Mouse (Mus musculus) megakaryocyte progenitor cell, adult 5-6 weeks (primary cell): ENCODE measurements around the gene Clip2. TPM values are rescaled to one million over a fixed set of nuclear protein-coding genes. Genes with fewer than 3 reads are reported as not detected.

Source experiments
- ATAC-seq: replicated peaks from 2 replicates; pipeline ENCODE4 v1.8.0; 2016; ENCODE audit warnings: mild to moderate bottlenecking, moderate TSS enrichment, inconsistent platforms; ENCODE audit not compliant: poor library complexity
- total RNA-seq, 2 experiments: library from RNA; stranded (forward) in 1 of 2; stranded (reverse) in 1 of 2; fragments of 157-497, 149-512 nt in 1 of 2; fragments of 200-1000 nt in 1 of 2; gene quantifications; 2 replicates each; pipeline versions ENCODE4 v1.2.3 to v1.2.4; 2015 to 2017

Clip2 gene
- total RNA-seq, 2 experiments from 2014 or later: 2.1 to 17.6 TPM

DNA sequence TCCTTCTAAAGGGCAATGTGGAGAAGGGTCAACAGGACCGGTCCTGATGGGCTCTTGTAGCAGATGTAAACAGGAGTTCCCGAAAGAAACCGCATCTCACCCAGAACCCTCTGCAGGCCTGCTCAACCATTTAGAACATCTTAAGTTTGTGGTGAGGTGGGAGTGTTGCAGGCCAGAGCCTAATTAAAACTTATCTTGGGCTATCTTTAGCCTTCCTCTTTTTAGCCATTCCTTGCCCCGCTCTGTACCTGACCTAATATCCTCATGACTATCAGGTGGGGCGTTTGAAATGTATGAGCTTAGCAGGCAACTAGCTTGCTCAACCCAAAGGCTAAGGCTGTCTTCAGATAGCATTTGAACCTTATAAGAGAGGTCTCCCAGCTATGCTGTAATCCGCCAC is 13.5 kb upstream of the Clip2 start:
- no peak for ATAC-seq

GRCm38 (mm10) chr5:134564272-134564671 is 12.0 kb upstream of the Clip2 start:
- ATAC-seq: no peak

DNA sequence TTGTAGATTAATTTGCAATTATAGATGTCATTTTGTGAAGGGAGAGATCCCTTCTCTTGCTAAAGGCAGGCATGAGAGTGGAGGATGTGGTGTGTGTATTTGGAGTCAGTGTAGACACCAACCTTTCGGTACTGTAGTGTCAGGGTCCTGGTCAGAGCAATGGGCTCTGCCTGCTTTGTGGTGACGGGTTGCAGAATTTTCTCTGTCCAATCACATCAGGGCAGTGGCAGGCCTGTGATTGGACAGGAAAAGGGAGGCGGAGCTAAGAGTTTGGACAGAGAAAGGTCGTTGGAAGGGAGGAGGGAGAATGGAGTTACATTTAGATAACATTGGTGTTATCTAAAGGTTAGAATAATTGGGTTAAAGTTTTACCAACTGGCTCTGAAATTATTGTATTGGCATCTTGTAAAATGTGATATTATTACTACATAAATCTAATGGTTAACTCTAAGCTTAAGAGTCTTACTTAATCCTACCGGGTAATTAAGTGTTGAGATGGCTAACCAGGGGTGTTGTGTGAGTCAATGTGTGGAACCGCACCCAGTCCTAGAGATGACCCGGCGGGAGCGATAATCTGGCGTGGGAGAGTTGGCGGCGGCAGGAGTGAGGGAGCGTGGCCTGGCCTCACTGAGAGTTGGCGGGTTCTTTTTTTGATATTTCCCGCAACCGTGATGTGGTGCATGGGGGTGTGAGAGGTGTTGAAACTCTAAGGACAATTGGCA is 8.4 kb upstream of the Clip2 start:
- ATAC-seq: peak; percentile 29; the same call in 1 of the 2 replicates

DNA sequence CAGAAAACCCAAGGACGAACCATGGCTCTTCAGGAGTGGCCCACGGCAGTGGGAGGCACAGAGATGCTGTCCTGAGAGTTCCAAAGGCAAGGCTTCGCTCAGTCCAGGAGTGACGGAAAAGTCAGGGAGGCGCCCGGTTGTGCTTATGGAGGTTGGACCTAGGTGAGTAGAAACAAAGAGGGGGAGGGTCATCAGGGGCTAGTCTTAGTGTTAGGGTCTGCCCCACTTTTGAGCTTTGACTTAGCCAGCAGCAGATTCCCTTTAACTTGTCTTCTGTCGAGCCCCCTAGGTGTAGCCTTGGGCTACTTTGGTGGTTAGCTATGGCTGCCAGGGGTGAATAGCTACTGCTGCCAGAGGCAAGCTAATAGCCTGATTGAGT is 7.8 kb upstream of the Clip2 start, which contains the start of gene Syna:
TSS of gene Syna (minus strand) at position 101 of the 379 bp plus-strand sequence.
- ATAC-seq: no peak

DNA sequence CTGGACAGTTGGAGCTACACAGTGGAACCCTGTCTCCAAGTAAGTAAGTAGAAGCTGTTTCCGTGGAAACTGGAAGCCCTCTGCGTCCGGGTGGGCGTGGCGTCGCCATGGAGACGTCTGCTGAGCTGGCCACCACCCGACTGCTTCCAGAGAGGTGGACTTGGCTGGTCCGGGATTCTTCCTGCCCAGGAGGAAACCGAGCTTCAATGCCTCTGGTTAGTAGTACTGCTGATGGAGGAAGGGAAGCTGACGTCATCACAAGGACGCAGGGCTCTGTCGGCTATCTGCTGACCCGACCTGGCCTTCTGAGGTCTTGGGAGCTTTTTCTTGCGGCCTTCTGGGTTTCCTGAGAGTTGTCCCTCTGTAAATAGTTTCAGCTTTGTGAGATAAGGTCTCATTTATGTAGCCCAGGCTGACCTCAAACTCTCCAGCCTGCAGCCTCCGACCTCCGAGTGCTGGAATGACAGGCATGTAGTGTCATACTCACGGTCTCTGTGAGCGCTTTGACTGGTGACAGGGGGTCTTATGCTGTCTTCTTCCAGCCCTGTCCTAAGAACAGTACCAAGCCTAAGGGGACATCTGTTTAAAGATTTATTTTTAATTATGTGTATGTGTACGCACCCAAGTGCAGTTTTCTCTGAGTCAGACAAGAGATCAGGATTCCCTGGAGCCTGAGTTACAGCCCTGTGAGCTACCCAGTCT is 3.4 kb upstream of the Clip2 start:
- ATAC-seq: no peak

DNA sequence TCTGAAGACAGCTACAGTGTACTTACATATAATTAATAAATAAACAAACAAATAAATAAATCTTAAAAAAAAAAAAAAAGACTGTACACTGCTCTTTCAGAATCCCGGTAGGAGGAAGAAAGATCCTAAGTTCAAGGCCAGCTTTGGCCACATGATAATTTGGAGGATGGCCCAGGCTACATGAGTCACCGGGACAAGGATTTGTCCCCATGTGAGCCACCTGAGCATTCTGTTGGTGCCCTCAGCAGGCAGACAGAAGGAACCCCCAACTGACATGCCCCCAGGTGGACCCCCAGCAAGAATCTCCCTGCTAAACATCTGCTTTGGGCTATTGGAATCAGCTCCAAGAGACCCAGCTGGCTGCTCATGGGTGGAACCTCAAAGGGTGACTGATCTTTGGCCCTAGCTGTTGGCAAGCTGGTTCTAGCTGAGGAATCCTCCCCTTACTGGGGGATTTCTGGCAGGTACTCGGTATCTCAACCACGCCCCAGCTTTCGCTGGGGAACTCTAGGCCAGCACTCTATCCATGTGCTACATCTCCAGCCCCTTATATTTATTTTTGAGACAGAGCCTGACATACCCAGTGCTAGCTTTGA is 1.8 kb upstream of the Clip2 start:
- no peak for ATAC-seq

- peak; percentile 10 for ATAC-seq
Observed at GRCm38 (mm10) chr5:134551233-134552109, 763 bp downstream of the Clip2 start.

GRCm38 (mm10) chr5:134550836-134551232 is 1.4 kb downstream of the Clip2 start:
- ATAC-seq: peak; percentile 14

DNA sequence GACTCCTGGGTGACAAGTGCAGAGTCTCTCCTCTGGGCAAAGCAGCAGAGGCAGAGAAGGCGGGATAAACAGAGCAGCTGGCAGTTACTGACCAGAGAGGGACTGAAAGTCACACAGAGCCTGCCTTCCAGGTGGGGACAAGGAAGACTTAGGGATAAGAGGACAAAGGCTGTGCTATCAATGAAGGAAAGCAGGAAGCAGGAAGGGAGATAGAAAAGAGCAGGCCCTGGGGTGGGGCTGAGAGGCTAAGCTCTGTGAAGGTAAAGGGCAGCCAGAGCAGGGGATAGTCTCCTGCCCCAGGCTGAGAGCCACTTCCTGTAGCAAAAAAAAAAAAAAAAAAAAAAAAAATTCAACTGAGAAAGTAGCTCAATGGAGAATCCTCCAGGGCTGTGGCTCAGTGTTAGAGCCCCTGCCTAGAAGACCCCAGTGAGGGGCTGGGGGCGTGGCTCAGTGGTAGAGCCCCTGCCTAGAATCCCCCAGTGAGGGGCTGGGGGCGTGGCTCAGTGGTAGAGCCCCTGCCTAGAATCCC is 2.5 kb downstream of the Clip2 start:
- ATAC-seq: no peak

GRCm38 (mm10) chr5:134548306-134548705 is 3.9 kb downstream of the Clip2 start:
- ATAC-seq: no peak

GRCm38 (mm10) chr5:134546790-134547189 is 5.4 kb downstream of the Clip2 start:
- no peak for ATAC-seq

- peak; percentile 70; the same call in 1 of the 2 replicates for ATAC-seq
Observed at GRCm38 (mm10) chr5:134545242-134545629, 7.0 kb downstream of the Clip2 start.

DNA sequence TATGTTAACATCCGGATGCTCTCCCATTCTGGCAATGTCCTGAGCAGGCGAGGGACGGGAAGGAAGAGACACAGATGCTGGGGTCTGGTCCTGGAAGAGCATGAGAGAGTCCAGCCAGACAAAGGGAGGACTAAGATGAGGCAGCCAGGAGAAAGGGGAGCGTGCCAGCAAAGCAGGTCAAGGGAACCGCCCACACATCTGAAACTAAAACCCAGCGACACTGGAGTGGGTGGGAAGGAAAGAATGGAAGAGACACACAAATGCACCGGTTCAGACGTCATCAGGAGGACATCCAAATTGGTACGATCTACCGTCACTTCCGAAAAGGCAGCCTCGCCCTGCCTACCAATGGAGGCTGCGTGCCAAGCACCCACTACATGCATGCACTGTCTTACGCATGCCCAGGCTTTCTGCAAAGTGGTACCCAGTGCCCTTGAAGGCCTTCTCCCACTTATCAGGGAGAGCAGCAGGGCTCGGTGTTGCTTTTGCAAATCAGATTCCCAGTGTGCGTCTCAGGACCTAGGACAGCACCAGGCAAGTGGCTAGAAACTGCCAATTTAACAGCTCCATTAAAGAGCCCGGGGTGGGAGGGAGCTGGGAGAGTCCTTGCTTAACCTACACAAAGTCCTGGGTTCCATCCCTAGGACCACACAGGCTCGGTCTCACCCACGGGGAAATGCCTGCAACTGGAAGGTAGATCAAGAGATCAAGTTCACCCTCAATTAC is 7.6 kb downstream of the Clip2 start:
- ATAC-seq: peak; percentile 41

DNA sequence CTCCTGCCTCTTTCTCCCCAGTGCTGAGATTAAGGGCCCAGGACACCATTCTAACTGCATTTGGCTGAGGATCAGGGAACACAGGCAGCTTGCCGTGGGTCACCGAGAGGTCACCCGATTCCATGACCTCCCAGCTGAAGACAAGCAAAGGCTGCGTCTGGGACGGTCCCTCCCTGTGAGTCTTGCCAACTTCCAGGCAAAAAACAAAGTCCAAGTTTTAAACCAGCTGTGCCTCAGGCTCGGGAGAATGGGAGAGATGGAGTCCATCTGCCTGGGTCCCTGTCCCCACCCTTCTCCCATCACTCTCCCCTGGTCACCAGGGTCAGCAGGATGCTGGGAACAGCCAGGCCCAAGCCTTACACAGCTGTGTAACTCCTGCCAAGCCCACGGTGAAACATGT is 10.6 kb downstream of the Clip2 start:
- ATAC-seq: no peak

DNA sequence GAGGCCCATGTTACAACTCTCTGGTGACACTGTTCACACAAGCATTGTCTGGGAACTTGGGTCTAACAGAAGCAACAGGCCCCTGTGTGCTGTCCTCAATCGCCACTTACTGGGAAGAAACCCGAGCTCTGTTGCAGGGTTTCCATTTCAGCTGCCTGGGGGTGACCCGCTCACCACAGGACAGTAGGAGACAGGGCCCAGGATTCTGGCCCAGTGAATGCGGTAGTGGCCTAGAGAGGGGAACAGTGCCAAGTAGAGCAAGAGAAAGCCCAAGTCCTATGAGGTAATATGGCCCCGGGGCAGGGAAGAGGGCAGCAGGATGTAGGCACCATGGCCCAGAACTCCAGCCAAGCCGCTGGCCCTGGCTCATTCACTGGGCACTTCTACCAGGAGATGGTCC is 11.4 kb downstream of the Clip2 start:
- ATAC-seq: no peak; the same call in 1 of the 2 replicates

DNA sequence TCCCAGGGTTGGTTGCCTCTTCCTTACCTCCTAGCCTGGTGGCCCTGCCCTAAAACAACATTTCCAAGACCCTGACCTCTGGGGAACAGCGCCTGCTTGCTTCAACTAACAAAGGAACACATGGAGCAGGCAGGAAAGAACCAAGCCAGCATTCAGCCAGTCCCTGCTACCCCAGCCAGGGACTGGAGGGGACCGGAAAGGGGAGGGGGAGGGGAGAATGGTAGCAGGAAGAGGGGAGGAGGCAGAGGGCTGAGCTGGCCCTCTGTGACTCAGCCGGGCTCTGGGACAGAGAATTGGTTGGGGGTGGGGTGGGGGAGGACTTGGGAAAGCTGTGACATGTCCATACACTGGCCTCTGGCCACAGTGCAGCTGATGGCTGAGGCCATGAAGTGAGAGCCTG is 12.3 kb downstream of the Clip2 start:
- ATAC-seq: peak; percentile 73

DNA sequence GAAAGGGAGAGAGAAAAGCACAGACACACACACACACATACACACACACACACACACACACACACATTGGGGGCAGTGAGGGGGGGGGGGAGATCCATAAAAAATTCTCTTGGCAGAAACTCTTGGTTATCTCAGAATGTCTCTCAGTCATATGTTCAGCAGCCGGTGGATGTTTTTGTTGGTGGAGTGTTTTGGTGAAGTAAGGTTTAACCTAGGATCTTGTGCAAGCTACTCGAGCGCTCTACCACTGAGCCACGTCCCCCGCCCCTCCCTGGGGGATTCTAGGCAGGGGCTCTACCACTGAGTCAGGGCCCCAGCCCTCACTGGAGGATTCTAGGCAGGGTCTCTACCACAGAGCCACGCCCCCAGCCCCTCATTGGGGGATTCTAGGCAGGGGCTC is 16.2 kb downstream of the Clip2 start:
- ATAC-seq: no peak

DNA sequence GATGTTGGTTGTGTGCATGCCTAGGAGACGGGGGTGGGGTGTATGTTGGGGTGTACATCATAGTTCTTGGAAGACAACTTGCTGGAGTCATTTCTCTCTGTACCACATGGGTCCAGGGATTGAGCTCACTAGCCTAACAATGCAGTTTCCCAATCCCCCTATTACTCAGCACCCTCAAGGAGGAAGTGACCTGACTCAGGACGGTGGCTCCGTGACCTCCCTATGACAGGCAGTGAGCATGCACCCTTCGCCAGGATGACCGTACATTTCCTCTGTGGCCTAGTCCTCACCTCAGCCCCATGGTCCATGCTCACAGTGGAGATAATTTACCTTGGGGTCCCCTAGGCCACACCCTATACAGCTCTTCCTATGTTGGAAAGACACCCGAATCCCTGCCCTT is 19.8 kb downstream of the Clip2 start:
- ATAC-seq: peak; percentile 98

- ATAC-seq: no peak
Observed at GRCm38 (mm10) chr5:134531585-134531984, 20.6 kb downstream of the Clip2 start.

DNA sequence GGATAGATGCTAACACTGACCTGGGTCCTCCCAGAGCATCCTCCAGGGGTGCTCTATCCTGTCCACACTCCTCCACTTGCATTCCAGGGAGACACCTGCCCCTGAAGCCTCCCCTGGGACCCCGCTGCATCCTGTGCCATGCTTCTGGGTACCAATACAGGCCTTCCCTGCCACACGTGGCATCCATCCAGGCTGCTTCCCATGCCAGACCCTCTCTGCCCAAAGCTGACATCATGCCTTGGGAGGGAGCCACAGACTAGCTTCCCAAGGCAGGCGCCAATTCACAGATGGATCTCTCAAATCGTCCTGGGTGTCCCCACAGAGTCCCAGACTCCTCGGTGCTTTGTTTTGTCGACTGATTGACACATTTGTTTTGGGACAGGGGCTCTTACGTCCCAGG is 21.4 kb downstream of the Clip2 start:
- no peak for ATAC-seq
